Mouse (Mus musculus): ENCODE data around the gene Syt16. TPM values are rescaled to one million over a fixed set of nuclear protein-coding genes. Genes with fewer than 3 reads are reported as not detected.

Gene Syt16
- polyA plus RNA-seq, 1 experiment from 2014 or later = 9.6 TPM

DNA sequence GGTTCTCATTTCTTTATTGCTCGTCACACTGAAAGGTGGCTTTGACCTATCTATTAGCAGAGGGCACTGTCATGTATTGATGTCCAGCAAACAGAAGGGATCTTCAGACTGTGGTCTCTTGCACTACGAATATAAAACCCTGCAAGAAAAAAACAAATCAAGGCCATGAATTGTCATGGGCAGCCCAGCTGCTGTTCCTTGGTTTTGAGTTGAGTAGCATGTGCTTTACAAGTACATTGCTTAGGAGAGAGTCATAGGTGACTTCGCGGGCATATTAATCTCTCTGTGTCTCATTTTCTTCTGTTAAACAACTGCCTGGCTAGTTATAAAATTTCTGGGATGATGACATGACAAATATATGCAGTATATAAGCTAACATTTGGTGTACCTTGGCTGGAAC is 192.4 kb downstream of the Syt16 start:
- Histone ChIP-seq H3K9ac (no peak overlapping the region), H3K36me3 (no peaks in the 10 kb centered on the region), H3K4me2 (replicated peaks) (no peak overlapping the region), H3K27ac (no peak overlapping the region), H3K4me3 (no peak overlapping the region), H3K27me3 (no peaks in the 10 kb centered on the region), H3K4me1 (no peaks in the 10 kb centered on the region), H3K9me3 (no peaks in the 10 kb centered on the region)
- 82% methylated on average over 4 of the region's 4 CpGs for WGBS
- ATAC-seq (ENCODE audit: insufficient number of reproducible peaks, insufficient read depth, low FRiP score, low TSS enrichment) = no peak

GRCm38 (mm10) chr12:74190297-74190696 is 192.8 kb downstream of the Syt16 start:
- H3K4me2 ChIP-seq (replicated peaks) = no peak overlapping the region
- 85% methylated on average over 5 of the region's 5 CpGs for WGBS
- no peaks in the 10 kb centered on the region for H3K36me3 ChIP-seq
- H3K9me3 ChIP-seq = no peaks in the 10 kb centered on the region
- H3K27me3 ChIP-seq = no peaks in the 10 kb centered on the region
- H3K4me3 ChIP-seq = no peak overlapping the region
- H3K9ac ChIP-seq = no peak overlapping the region
- H3K27ac ChIP-seq = no peak overlapping the region
- no peak for ATAC-seq (ENCODE audit: insufficient number of reproducible peaks, insufficient read depth, low FRiP score, low TSS enrichment)
- H3K4me1 ChIP-seq = no peaks in the 10 kb centered on the region

GRCm38 (mm10) chr12:74192552-74192951 is 195.1 kb downstream of the Syt16 start:
- Histone ChIP-seq H3K4me3 (no peak overlapping the region), H3K27ac (no peak overlapping the region), H3K36me3 (no peaks in the 10 kb centered on the region), H3K9ac (no peak overlapping the region), H3K27me3 (no peaks in the 10 kb centered on the region), H3K4me1 (no peaks in the 10 kb centered on the region), H3K4me2 (replicated peaks) (no peak overlapping the region), H3K9me3 (no peaks in the 10 kb centered on the region)
- WGBS = 79% methylated on average over 4 of the region's 4 CpGs
- ATAC-seq (ENCODE audit: insufficient number of reproducible peaks, insufficient read depth, low FRiP score, low TSS enrichment) = no peak

DNA sequence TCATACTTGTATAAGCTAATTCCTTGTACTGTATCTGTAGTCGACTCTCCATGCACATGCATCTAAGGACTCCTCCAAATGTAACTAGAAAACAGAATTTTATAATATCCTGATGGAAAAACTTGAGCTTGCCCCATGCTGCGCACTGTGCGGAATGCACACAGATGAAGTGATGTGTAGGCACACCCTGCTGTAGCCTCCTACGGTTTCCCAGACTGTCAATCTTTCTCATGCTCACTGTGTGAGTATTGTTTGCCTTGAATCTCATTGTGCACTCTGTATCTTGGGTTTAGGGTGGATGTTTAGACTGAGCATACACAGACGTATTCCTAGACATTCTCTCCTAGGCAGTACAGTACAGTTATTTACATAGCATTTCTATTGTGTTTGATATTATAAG is 203.9 kb downstream of the Syt16 start:
- no peaks in the 10 kb centered on the region for H3K4me1 ChIP-seq
- no peaks in the 10 kb centered on the region for H3K9me3 ChIP-seq
- H3K9ac ChIP-seq = no peak overlapping the region
- no peaks in the 10 kb centered on the region for H3K27me3 ChIP-seq
- H3K27ac ChIP-seq = no peak overlapping the region
- no peaks in the 10 kb centered on the region for H3K36me3 ChIP-seq
- no peak overlapping the region for H3K4me2 ChIP-seq (replicated peaks)
- H3K4me3 ChIP-seq = no peak overlapping the region
- WGBS = 84% methylated on average over 5 of the region's 5 CpGs
- ATAC-seq (ENCODE audit: insufficient number of reproducible peaks, insufficient read depth, low FRiP score, low TSS enrichment) = no peak

- 87% methylated on average over 6 of the region's 6 CpGs for WGBS
- no peaks in the 10 kb centered on the region for H3K27me3 ChIP-seq
Measured at GRCm38 (mm10) chr12:74202431-74203042, 205.1 kb downstream of the Syt16 start.

GRCm38 (mm10) chr12:74212156-74212555 is 214.7 kb downstream of the Syt16 start:
- Histone ChIP-seq H3K9ac (no peak overlapping the region), H3K4me3 (no peak overlapping the region), H3K4me1 (no peaks in the 10 kb centered on the region), H3K4me2 (replicated peaks) (no peak overlapping the region), H3K9me3 (no peaks in the 10 kb centered on the region), H3K27me3 (no peaks in the 10 kb centered on the region), H3K27ac (no peak overlapping the region), H3K36me3 (no peaks in the 10 kb centered on the region)
- 65% methylated on average over 3 of the region's 3 CpGs for WGBS
- ATAC-seq (ENCODE audit: insufficient number of reproducible peaks, insufficient read depth, low FRiP score, low TSS enrichment) = no peak

More at GRCm38 (mm10) chr12:74202431-74203042, 205.1 kb downstream of the Syt16 start:
- H3K4me1 ChIP-seq = no peaks in the 10 kb centered on the region
- H3K27ac ChIP-seq = no peak overlapping the region
- no peaks in the 10 kb centered on the region for H3K9me3 ChIP-seq
- no peak overlapping the region for H3K4me2 ChIP-seq (replicated peaks)
- H3K36me3 ChIP-seq = no peaks in the 10 kb centered on the region
- no peak overlapping the region for H3K4me3 ChIP-seq
- H3K9ac ChIP-seq = no peak overlapping the region
- no peak for ATAC-seq (ENCODE audit: insufficient number of reproducible peaks, insufficient read depth, low FRiP score, low TSS enrichment)

DNA sequence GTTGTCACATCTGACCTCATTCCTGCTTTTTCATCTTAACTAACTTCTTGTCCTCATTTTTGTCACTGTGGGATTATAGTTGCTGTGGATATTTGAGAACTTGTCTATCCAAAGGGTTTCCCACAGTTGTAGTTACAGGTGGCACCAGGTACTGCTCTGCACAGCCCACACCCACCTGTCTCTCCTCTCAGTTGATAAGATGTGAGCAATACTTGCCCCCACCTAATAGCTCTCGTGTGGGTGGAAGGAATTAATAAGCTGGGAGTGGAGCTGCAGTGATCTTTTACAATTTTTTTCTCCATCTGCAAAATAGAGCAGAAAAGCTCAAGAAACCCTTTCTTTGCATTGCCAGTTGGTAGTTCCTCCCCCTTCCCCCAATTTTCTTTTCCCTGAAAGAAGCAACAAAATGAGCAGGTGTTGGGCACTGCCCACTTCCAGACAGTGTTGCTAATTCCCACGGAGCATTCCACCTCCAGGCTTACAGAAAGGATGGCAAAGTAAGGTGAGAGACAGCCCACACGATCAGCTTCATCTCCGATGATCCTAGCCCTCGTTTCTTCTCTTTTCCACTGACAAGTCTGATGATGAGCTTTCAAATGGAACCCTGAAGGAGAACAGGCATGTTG is 218.8 kb downstream of the Syt16 start:
- ATAC-seq (ENCODE audit: insufficient number of reproducible peaks, insufficient read depth, low FRiP score, low TSS enrichment) = no peak
- H3K9ac ChIP-seq = no peak overlapping the region
- no peaks in the 10 kb centered on the region for H3K27me3 ChIP-seq
- no peak overlapping the region for H3K4me2 ChIP-seq (replicated peaks)
- no peaks in the 10 kb centered on the region for H3K9me3 ChIP-seq
- no peaks in the 10 kb centered on the region for H3K36me3 ChIP-seq
- 69% methylated on average over 5 of the region's 5 CpGs for WGBS
- H3K27ac ChIP-seq = no peak overlapping the region
- H3K4me3 ChIP-seq = no peak overlapping the region
- no peaks in the 10 kb centered on the region for H3K4me1 ChIP-seq

- WGBS = 81% methylated on average over 4 of the region's 4 CpGs
- H3K9ac ChIP-seq = no peak overlapping the region
- H3K36me3 ChIP-seq = no peaks in the 10 kb centered on the region
- H3K4me3 ChIP-seq = no peak overlapping the region
- H3K4me1 ChIP-seq = no peaks in the 10 kb centered on the region
- no peak overlapping the region for H3K27ac ChIP-seq
- no peak for ATAC-seq (ENCODE audit: insufficient number of reproducible peaks, insufficient read depth, low FRiP score, low TSS enrichment)
- no peak overlapping the region for H3K4me2 ChIP-seq (replicated peaks)
- H3K9me3 ChIP-seq = no peaks in the 10 kb centered on the region
- no peaks in the 10 kb centered on the region for H3K27me3 ChIP-seq
Measured at GRCm38 (mm10) chr12:74219909-74220308, 222.4 kb downstream of the Syt16 start.

GRCm38 (mm10) chr12:74220651-74221050 is 223.2 kb downstream of the Syt16 start:
- Histone ChIP-seq H3K9ac (no peak overlapping the region), H3K27me3 (no peaks in the 10 kb centered on the region), H3K27ac (no peak overlapping the region), H3K36me3 (no peaks in the 10 kb centered on the region), H3K4me2 (replicated peaks) (no peak overlapping the region), H3K4me1 (no peaks in the 10 kb centered on the region), H3K4me3 (no peak overlapping the region), H3K9me3 (no peaks in the 10 kb centered on the region)
- no peak for ATAC-seq (ENCODE audit: insufficient number of reproducible peaks, insufficient read depth, low FRiP score, low TSS enrichment)
- 74% methylated on average over 1 of the region's 1 CpGs for WGBS

DNA sequence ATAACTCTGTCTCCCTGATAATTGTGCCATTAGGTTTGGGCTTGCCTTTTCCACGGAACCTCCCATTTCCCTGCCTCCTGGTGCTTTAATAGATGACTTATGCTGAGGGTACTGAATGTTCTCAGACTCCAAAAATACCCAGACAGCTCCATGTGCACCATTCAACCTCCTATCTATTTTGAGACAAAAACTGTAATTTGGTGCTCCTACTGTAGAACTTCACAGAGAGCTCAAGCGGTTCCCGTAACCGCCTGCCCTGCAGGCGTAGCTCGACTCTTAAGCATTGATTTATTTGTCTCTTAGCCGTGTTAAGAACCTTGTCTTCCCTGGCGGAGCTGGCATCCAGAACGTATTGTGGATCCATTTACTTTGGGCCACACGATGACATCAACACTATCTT is 233.3 kb downstream of the Syt16 start:
- H3K4me1 ChIP-seq = no peaks in the 10 kb centered on the region
- no peak overlapping the region for H3K27ac ChIP-seq
- ATAC-seq (ENCODE audit: insufficient number of reproducible peaks, insufficient read depth, low FRiP score, low TSS enrichment) = no peak
- H3K4me3 ChIP-seq = no peak overlapping the region
- no peak overlapping the region for H3K9ac ChIP-seq
- no peaks in the 10 kb centered on the region for H3K36me3 ChIP-seq
- WGBS = 78% methylated on average over 10 of the region's 10 CpGs
- H3K9me3 ChIP-seq = no peaks in the 10 kb centered on the region
- H3K4me2 ChIP-seq (replicated peaks) = no peak overlapping the region
- no peaks in the 10 kb centered on the region for H3K27me3 ChIP-seq

GRCm38 (mm10) chr12:74232845-74233244 is 235.4 kb downstream of the Syt16 start:
- 86% methylated on average over 1 of the region's 1 CpGs for WGBS
- no peak for ATAC-seq (ENCODE audit: insufficient number of reproducible peaks, insufficient read depth, low FRiP score, low TSS enrichment)
- H3K27me3 ChIP-seq = no peaks in the 10 kb centered on the region

DNA sequence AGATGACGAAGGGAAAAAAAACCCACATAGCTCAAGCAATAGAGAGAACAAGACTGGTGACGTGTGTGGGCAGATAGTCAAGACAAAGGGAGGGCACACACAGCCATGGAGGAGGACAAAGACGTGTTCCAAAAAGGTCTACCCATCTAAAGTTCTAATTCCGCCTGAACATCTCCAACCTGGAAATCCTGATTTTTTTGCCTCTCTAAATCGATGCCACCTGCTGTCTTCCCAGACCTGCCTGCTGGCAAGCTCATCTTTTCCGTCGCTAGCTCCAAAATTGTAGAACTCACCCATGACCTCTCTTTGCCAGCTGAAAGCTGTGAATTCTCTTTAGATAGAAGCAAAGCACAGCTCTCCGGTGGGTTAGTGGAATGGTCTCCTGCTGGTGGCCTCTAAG is 238.7 kb downstream of the Syt16 start:
- no peak overlapping the region for H3K27ac ChIP-seq
- no peaks in the 10 kb centered on the region for H3K27me3 ChIP-seq
- H3K9ac ChIP-seq = no peak overlapping the region
- H3K4me3 ChIP-seq = no peak overlapping the region
- H3K9me3 ChIP-seq = no peaks in the 10 kb centered on the region
- H3K4me2 ChIP-seq (replicated peaks) = no peak overlapping the region
- H3K4me1 ChIP-seq = no peaks in the 10 kb centered on the region
- 83% methylated on average over 8 of the region's 8 CpGs for WGBS
- no peak for ATAC-seq (ENCODE audit: insufficient number of reproducible peaks, insufficient read depth, low FRiP score, low TSS enrichment)
- H3K36me3 ChIP-seq = no peaks in the 10 kb centered on the region

More at GRCm38 (mm10) chr12:74232845-74233244, 235.4 kb downstream of the Syt16 start:
- Histone ChIP-seq H3K4me1 (no peaks in the 10 kb centered on the region), H3K9ac (no peak overlapping the region), H3K4me2 (replicated peaks) (no peak overlapping the region), H3K4me3 (no peak overlapping the region), H3K9me3 (no peaks in the 10 kb centered on the region), H3K36me3 (no peaks in the 10 kb centered on the region), H3K27ac (no peak overlapping the region)

All from embryonic facial prominence, embryonic 12.5 days (tissue).